Comparison of ENCODE assay signal across 11 mouse cellular contexts in genomic region chr3:67564731-67565357, GRCm38 (mm10). TPM values are rescaled to one million over a fixed set of nuclear protein-coding genes. Genes with fewer than 3 reads are reported as not detected.
DNase-seq lines count a peak whose midpoint lies in the region; ATAC-seq lines count a peak whose summit lies in the region.
"Had no signal": no experiment of that assay in that cellular context is flagged by ENCODE, and none has a peak within 500 bp of the region (broad histone marks: within the 10 kb centered on the region; RNA-seq: fewer than 3 reads in every experiment).

No protein-coding gene starts in this region.

- 0 out of 2 replicates have a peak, but pooled peaks have one; percentile 71 for ATAC-seq in hindbrain, embryonic 15.5 days (ENCODE audit: low FRiP score, low read depth)
- ATAC-seq in neural tube, embryonic 15.5 days (ENCODE audit: low FRiP score): peak; percentile 82

- H3K4me3 ChIP-seq in hindbrain, embryonic 15.5 days: no peak overlapping the region
- no peak overlapping the region for H3K4me3 ChIP-seq in neural tube, embryonic 15.5 days (replicated peaks)
- H3K4me3 ChIP-seq: heart, embryonic 15.5 days had no signal

- no peak overlapping the region for H3K9ac ChIP-seq in hindbrain, embryonic 15.5 days
- H3K9ac ChIP-seq in neural tube, embryonic 15.5 days (replicated peaks): no peak overlapping the region
- H3K9ac ChIP-seq: heart, embryonic 15.5 days had no signal

- H3K27ac ChIP-seq in hindbrain, embryonic 15.5 days (replicated peaks): no peak overlapping the region
- H3K27ac ChIP-seq in neural tube, embryonic 15.5 days (replicated peaks): no peak overlapping the region
- H3K27ac ChIP-seq: heart, embryonic 15.5 days; macrophage had no signal

- H3K9me3 ChIP-seq in hindbrain, embryonic 15.5 days: no peaks in the 10 kb centered on the region
- H3K9me3 ChIP-seq in neural tube, embryonic 15.5 days (replicated peaks): no peaks in the 10 kb centered on the region
- H3K9me3 ChIP-seq: heart, embryonic 15.5 days had no signal

- intact Hi-C loops in left cerebral cortex, postnatal 25 days (cut with DNase I): loop anchor here (10.0 kb wide), 1 partner anchor 130 kb away; the partner anchor contains the start of gene Gfm1
- intact Hi-C loops in left cerebral cortex, postnatal 10 days (cut with DNase I): loop anchor here (10.0 kb wide), 1 partner anchor 130 kb away; the partner anchor contains the start of gene Gfm1
- intact Hi-C loops in gastrocnemius, postnatal 36 days (cut with DNase I): loop anchor here (10.0 kb wide), 1 partner anchor 210 kb away; no protein-coding TSS in a partner anchor
- intact Hi-C loops in gastrocnemius, postnatal 14 days (cut with DNase I; ENCODE audit: low total_unique reads): loop anchor here (5.0 to 10.0 kb wide), 2 partner anchors 53 to 210 kb away; no protein-coding TSS in a partner anchor

- no peaks in the 10 kb centered on the region; the same call in 1 of the 2 replicates for H3K27me3 ChIP-seq in hindbrain, embryonic 15.5 days
- H3K27me3 ChIP-seq in neural tube, embryonic 15.5 days (replicated peaks): no peaks in the 10 kb centered on the region
- H3K27me3 ChIP-seq: heart, embryonic 15.5 days had no signal

- WGBS in hindbrain, embryonic 15.5 days: 47% methylated on average over 5 of the region's 5 CpGs
- WGBS in neural tube, embryonic 15.5 days: 50% methylated on average over 5 of the region's 5 CpGs

- H3K36me3 ChIP-seq in hindbrain, embryonic 15.5 days: no peaks in the 10 kb centered on the region
- H3K36me3 ChIP-seq in neural tube, embryonic 15.5 days: no peaks in the 10 kb centered on the region
- H3K36me3 ChIP-seq: heart, embryonic 15.5 days had no signal

- no peak overlapping the region for H3K4me2 ChIP-seq in hindbrain, embryonic 15.5 days
- no peak overlapping the region for H3K4me2 ChIP-seq in neural tube, embryonic 15.5 days
- H3K4me2 ChIP-seq: heart, embryonic 15.5 days had no signal

- H3K4me1 ChIP-seq in hindbrain, embryonic 15.5 days (replicated peaks): 0 out of 2 replicates have a peak, but pooled peaks cover 3% of the 10 kb centered on the region
- H3K4me1 ChIP-seq in neural tube, embryonic 15.5 days: peaks cover 4% of the 10 kb centered on the region; the same call in 1 of the 2 replicates
- H3K4me1 ChIP-seq: heart, embryonic 15.5 days had no signal

- DNase-seq in embryo, embryonic 10 days (ENCODE audit: low spot score): peak; percentile 32
- DNase-seq in embryo, embryonic 9.5 days (ENCODE audit: extremely low spot score): no peak
- peak; percentile 6 to 17 for DNase-seq in left cerebral cortex, postnatal 25 days (ENCODE audit: low spot score in 2 of 2)
- DNase-seq in left cerebral cortex, postnatal 10 days (ENCODE audit: extremely low spot score in 1 of 2, low spot score in 2 of 2): no peak
- no peak for DNase-seq in gastrocnemius, postnatal 36 days
- no peak for DNase-seq in gastrocnemius, postnatal 14 days
- DNase-seq: cerebellum, adult 18-20 months had no signal

RNA-seq across cellular contexts. Expression of gene Mfsd1, which starts 17.7 kb away (rescaled TPM):
- 10 to 100 TPM; 34.0 to 35.9 TPM for total RNA-seq in left cerebral cortex, postnatal 25 days (2021)
- 10 to 100 TPM; 36.9 to 40.9 TPM for total RNA-seq in left cerebral cortex, postnatal 10 days (2021)
- 33.5 and 33.6 TPM in 2 replicates for polyA plus RNA-seq in hindbrain, embryonic 15.5 days (2015; fragmentation: Nextera tagmentation; extraction: Ambion mirVana)
- polyA plus RNA-seq in neural tube, embryonic 15.5 days (2015; fragmentation: Nextera tagmentation; extraction: Ambion mirVana): 29.4 and 33.8 TPM in 2 replicates
- total RNA-seq in gastrocnemius, postnatal 36 days (2021): 10 to 100 TPM; 19.9 to 20.3 TPM
- 10 to 100 TPM; 19.2 to 22.5 TPM for total RNA-seq in gastrocnemius, postnatal 14 days (2021)

RNA-seq across cellular contexts. Expression of gene Rarres1, which starts 49.5 kb away (rescaled TPM):
- 1 to 10 TPM; 1.3 to 1.8 TPM for total RNA-seq in left cerebral cortex, postnatal 25 days (2021)
- total RNA-seq in left cerebral cortex, postnatal 10 days (2021): 1 to 10 TPM; 1.5 to 1.6 TPM
- polyA plus RNA-seq in hindbrain, embryonic 15.5 days (2015; fragmentation: Nextera tagmentation; extraction: Ambion mirVana): 1.4 and 3.1 TPM in 2 replicates
- polyA plus RNA-seq in neural tube, embryonic 15.5 days (2015; fragmentation: Nextera tagmentation; extraction: Ambion mirVana): 3.3 and 3.9 TPM in 2 replicates
- under 1 TPM; 0.64 to 0.81 TPM for total RNA-seq in gastrocnemius, postnatal 36 days (2021)
- total RNA-seq in gastrocnemius, postnatal 14 days (2021): 1 to 10 TPM; 1.5 to 2.5 TPM

Comparison
In these comparisons a context has a peak if more than half of its experiments do, and no peak if none do; other contexts are left out.
1. DNase-seq: peak in embryo, embryonic 10 days (single experiment) and left cerebral cortex, postnatal 25 days (2 of 2); none in embryo, embryonic 9.5 days (single experiment), left cerebral cortex, postnatal 10 days (0 of 2), gastrocnemius, postnatal 36 days (0 of 2) and gastrocnemius, postnatal 14 days (single experiment).